In genomic region chr11:89086208-89086809, GRCm38 (mm10) we compare ENCODE assay signal across 1 mouse cellular context.
A peak's percentile ranks its signal among the peaks of the same experiment; 100 is the strongest.
TF ChIP-seq lines count a peak whose summit lies in the region.

No protein-coding gene starts in this region.

TF ChIP-seq in CH12.LX, 34 proteins besides CTCF, POLR2A, EP300 and RAD21 (continued from another document):
- TF ChIP-seq JUND (conservative IDR thresholded peaks at IDR 0.05; ENCODE audit: low read depth, low read length) (peak; percentile 40; the same call in 1 of the 2 replicates), GABPA (IDR thresholded peaks at IDR 0.05; ENCODE audit: insufficient replicate concordance, low read depth, low read length) (no peak), MAX (IDR thresholded peaks at IDR 0.05; ENCODE audit: low read length) (no peak), HCFC1 (IDR thresholded peaks at IDR 0.05; ENCODE audit: low read depth, low read length) (no peak)
